Mouse (Mus musculus): ENCODE measurements around the gene Efcab7.

- TF ChIP-seq CTCF (IDR thresholded peaks at IDR 0.05; ENCODE audit: low read depth, low read length) = no peak
- no peak for TF ChIP-seq POLR2A (IDR thresholded peaks at IDR 0.05; ENCODE audit: insufficient read depth, low read length)
- TF ChIP-seq EP300 (IDR thresholded peaks at IDR 0.05; ENCODE audit: insufficient read depth, low read depth, low read length) = no peak
Observed at GRCm38 (mm10) chr4:99957186-99957585, 128.2 kb downstream of the Efcab7 start.

Data from ES-Bruce4 (cell line).